Mouse (Mus musculus): Measurements from ENCODE around the gene Tom1l2.

DNA sequence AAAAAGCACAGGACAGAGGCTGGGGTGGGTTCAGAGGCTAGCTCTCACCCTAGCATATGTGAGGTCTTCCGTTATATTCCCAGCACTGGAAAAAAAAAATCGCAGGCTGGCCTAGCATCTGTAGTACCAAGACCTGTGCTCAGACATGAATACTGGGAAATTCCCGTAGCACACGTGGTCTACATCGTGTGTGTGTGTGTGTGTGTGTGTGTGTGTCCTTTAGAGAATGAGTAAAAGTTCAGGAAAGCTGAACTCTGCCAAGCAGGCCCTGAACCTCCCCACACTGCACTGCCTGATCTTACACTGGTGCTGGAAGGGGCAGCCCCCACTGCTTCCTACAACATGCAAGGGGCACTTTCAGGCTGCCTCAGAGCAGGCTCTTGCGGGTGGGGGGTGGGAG, 21.8 kb upstream of the Tom1l2 start:
- no peak for TF ChIP-seq POLR2A (IDR thresholded peaks at IDR 0.05; ENCODE audit: insufficient read length, low read depth)
- TF ChIP-seq E2F4 (IDR thresholded peaks at IDR 0.05; ENCODE audit: insufficient read depth), result no peak
- TF ChIP-seq MYOD1 (IDR thresholded peaks at IDR 0.05; ENCODE audit: control insufficient read depth in 1 of 3, insufficient read length in 2 of 3, low read depth in 2 of 3), result no peak
- TF ChIP-seq USF1 (IDR thresholded peaks at IDR 0.05; ENCODE audit: low read depth), result no peak
- no peak for TF ChIP-seq MAX (IDR thresholded peaks at IDR 0.05; ENCODE audit: low read depth)
- no peak for TF ChIP-seq CEBPB (IDR thresholded peaks at IDR 0.05; ENCODE audit: insufficient read depth, poor library complexity, severe bottlenecking)
- TF ChIP-seq TCF12 (IDR thresholded peaks at IDR 0.05; ENCODE audit: insufficient read depth, poor library complexity, severe bottlenecking), result no peak
- TF ChIP-seq MYOG (IDR thresholded peaks at IDR 0.05; ENCODE audit: control insufficient read depth in 1 of 3, insufficient read depth in 1 of 3, insufficient read length in 2 of 3, low read depth in 2 of 3), result no peak
